Mouse (Mus musculus): ENCODE data around the gene Rexo2. TPM values are rescaled to one million over a fixed set of nuclear protein-coding genes. Genes with fewer than 3 reads are reported as not detected.

Rexo2 gene
- total and polyA plus RNA-seq, 3 experiments = 190 to 338 TPM; not detected in 1

GRCm38 (mm10) chr9:48450066-48450465 is 30.4 kb downstream of the Rexo2 start:
- Histone ChIP-seq H3K27ac (ENCODE audit: control insufficient read depth, low read depth, low read length) (no peak overlapping the region), H3K9me3 (replicated peaks; ENCODE audit: insufficient read depth, low read length) (no peaks in the 10 kb centered on the region), H3K27me3 (ENCODE audit: control insufficient read depth in 1 of 2, insufficient read depth in 2 of 2, low read length in 2 of 2) (no peaks in the 10 kb centered on the region), H3K79me2 (ENCODE audit: control insufficient read depth, insufficient read depth, low read length, poor library complexity) (no peaks in the 10 kb centered on the region), H3K9ac (ENCODE audit: control insufficient read depth, low read depth, low read length, poor library complexity, severe bottlenecking) (no peak overlapping the region), H3K4me1 (ENCODE audit: control insufficient read depth in 1 of 2, insufficient read depth in 2 of 2, low read length in 2 of 2) (no peaks in the 10 kb centered on the region), H3K36me3 (ENCODE audit: control insufficient read depth in 1 of 2, insufficient read depth in 2 of 2, low read length in 2 of 2) (no peaks in the 10 kb centered on the region), H3K4me3 (ENCODE audit: control insufficient read depth in 1 of 2, insufficient read depth in 1 of 2, low read depth in 2 of 2, low read length in 2 of 2) (no peak overlapping the region)
- no peak for DNase-seq (ENCODE audit: low read depth, low spot score)
- TF ChIP-seq ELF1 (IDR thresholded peaks at IDR 0.05; ENCODE audit: low read depth, low read length) (no peak), MXI1 (IDR thresholded peaks at IDR 0.05; ENCODE audit: low read depth, low read length) (no peak), RAD21 (IDR thresholded peaks at IDR 0.05; ENCODE audit: low read depth, low read length) (no peak), TCF12 (IDR thresholded peaks at IDR 0.05; ENCODE audit: low read depth, low read length) (no peak), MYC (IDR thresholded peaks at IDR 0.05; ENCODE audit: low read depth, low read length) (no peak), ZMIZ1 (IDR thresholded peaks at IDR 0.05; ENCODE audit: low read depth, low read length) (no peak)

DNA sequence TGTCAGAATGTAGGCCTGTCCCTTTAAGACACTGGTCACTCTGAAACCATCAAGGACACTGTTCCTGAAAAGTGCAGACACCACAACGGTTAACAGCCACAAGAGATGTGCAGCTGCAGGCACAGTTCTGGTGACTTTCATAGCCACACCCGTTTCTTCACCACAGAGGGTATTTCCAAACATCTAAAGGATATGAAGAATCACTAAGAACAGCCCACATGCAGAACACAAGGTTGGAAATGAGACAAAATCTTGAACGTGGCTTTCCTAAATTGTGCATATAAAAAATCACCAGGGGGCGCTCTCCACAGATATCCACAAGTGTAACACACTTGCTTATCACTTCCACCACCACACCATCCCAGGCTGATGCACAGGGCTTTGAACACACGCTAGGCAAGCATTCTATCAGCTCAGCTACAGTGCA is 32.6 kb downstream of the Rexo2 start:
- peak; percentile 75 for DNase-seq (ENCODE audit: low read depth, low spot score)
- H3K4me3 ChIP-seq (ENCODE audit: control insufficient read depth in 1 of 2, insufficient read depth in 1 of 2, low read depth in 2 of 2, low read length in 2 of 2) = no peak overlapping the region
- H3K9ac ChIP-seq (ENCODE audit: control insufficient read depth, low read depth, low read length, poor library complexity, severe bottlenecking) = no peak overlapping the region
- no peaks in the 10 kb centered on the region for H3K36me3 ChIP-seq (ENCODE audit: control insufficient read depth in 1 of 2, insufficient read depth in 2 of 2, low read length in 2 of 2)
- peaks cover 0 to 1% of the 10 kb centered on the region in 2 experiments; a peak in 1 of 4 replicates for H3K27me3 ChIP-seq (ENCODE audit: control insufficient read depth in 1 of 2, insufficient read depth in 2 of 2, low read length in 2 of 2)
- H3K27ac ChIP-seq (ENCODE audit: control insufficient read depth, low read depth, low read length) = no peak overlapping the region
- H3K9me3 ChIP-seq (replicated peaks; ENCODE audit: insufficient read depth, low read length) = no peaks in the 10 kb centered on the region
- no peaks in the 10 kb centered on the region for H3K4me1 ChIP-seq (ENCODE audit: control insufficient read depth in 1 of 2, insufficient read depth in 2 of 2, low read length in 2 of 2)
- H3K79me2 ChIP-seq (ENCODE audit: control insufficient read depth, insufficient read depth, low read length, poor library complexity) = no peaks in the 10 kb centered on the region
- peak; percentile 38; the same call in 1 of the 2 replicates for TF ChIP-seq GATA1 (IDR thresholded peaks at IDR 0.05; ENCODE audit: low read depth, low read length)
- TF ChIP-seq RAD21 (IDR thresholded peaks at IDR 0.05; ENCODE audit: low read depth, low read length) = peak; percentile 69
- no peak for TF ChIP-seq MAFK (IDR thresholded peaks at IDR 0.05; ENCODE audit: borderline replicate concordance, low read depth, low read length)
- TF ChIP-seq MAZ (IDR thresholded peaks at IDR 0.05; ENCODE audit: low read depth, low read length) = no peak
- TF ChIP-seq KAT2A (conservative IDR thresholded peaks at IDR 0.05; ENCODE audit: low read depth, low read length) = no peak
- no peak for TF ChIP-seq TCF12 (IDR thresholded peaks at IDR 0.05; ENCODE audit: low read depth, low read length)
- TF ChIP-seq UBTF (IDR thresholded peaks at IDR 0.05; ENCODE audit: borderline replicate concordance, insufficient read depth, low read depth, low read length) = no peak
- TF ChIP-seq JUND (IDR thresholded peaks at IDR 0.05; ENCODE audit: low read depth, low read length) = no peak
- TF ChIP-seq POLR2A (IDR thresholded peaks at IDR 0.05; ENCODE audit: control insufficient read depth in 1 of 2, insufficient read depth in 1 of 2, low read depth in 1 of 2, low read length in 2 of 2, poor library complexity in 1 of 2) = no peak
- TF ChIP-seq SMC3 (IDR thresholded peaks at IDR 0.05; ENCODE audit: low read depth, low read length) = peak; percentile 89
- TF ChIP-seq NRF1 (IDR thresholded peaks at IDR 0.05; ENCODE audit: insufficient read depth, low read depth, low read length, poor library complexity, severe bottlenecking) = no peak
- TF ChIP-seq POLR2AphosphoS5 (IDR thresholded peaks at IDR 0.05; ENCODE audit: borderline replicate concordance, low read depth, low read length) = no peak
- no peak for TF ChIP-seq GABPA (IDR thresholded peaks at IDR 0.05; ENCODE audit: low read depth, low read length)
- TF ChIP-seq MEF2A (IDR thresholded peaks at IDR 0.05; ENCODE audit: extremely low read depth, insufficient replicate concordance, low read depth, low read length, poor library complexity, severe bottlenecking) = no peak
- TF ChIP-seq ETS1 (IDR thresholded peaks at IDR 0.05; ENCODE audit: low read depth, low read length) = no peak
- peak; percentile 54 for TF ChIP-seq ZC3H11A (IDR thresholded peaks at IDR 0.05; ENCODE audit: low read depth, low read length)
- TF ChIP-seq TAL1 (IDR thresholded peaks at IDR 0.05; ENCODE audit: low read length) = no peak
- TF ChIP-seq MXI1 (IDR thresholded peaks at IDR 0.05; ENCODE audit: low read depth, low read length) = no peak
- no peak for TF ChIP-seq HCFC1 (IDR thresholded peaks at IDR 0.05; ENCODE audit: low read depth, low read length)
- TF ChIP-seq BHLHE40 (IDR thresholded peaks at IDR 0.05; ENCODE audit: borderline replicate concordance, low read depth, low read length) = no peak
- no peak for TF ChIP-seq POLR2AphosphoS2 (IDR thresholded peaks at IDR 0.05; ENCODE audit: low read length)
- no peak for TF ChIP-seq NELFE (IDR thresholded peaks at IDR 0.05; ENCODE audit: low read depth, low read length)
- TF ChIP-seq RCOR1 (IDR thresholded peaks at IDR 0.05; ENCODE audit: low read depth, low read length) = no peak
- TF ChIP-seq CHD2 (IDR thresholded peaks at IDR 0.05; ENCODE audit: low read length) = no peak
- no peak for TF ChIP-seq MAX (IDR thresholded peaks at IDR 0.05; ENCODE audit: low read length)
- no peak for TF ChIP-seq SIN3A (IDR thresholded peaks at IDR 0.05; ENCODE audit: low read length)
- TF ChIP-seq MYB (IDR thresholded peaks at IDR 0.05; ENCODE audit: low read depth, low read length) = no peak
- TF ChIP-seq CTCF (IDR thresholded peaks at IDR 0.05 in 2 of 3, conservative IDR thresholded peaks at IDR 0.05 in 1 of 3; ENCODE audit: control insufficient read depth in 1 of 3, insufficient read depth in 1 of 3, low read depth in 2 of 3, low read length in 3 of 3, poor library complexity in 1 of 3, severe bottlenecking in 1 of 3) = peak; percentile 37 to 80 (median 62)
- no peak for TF ChIP-seq USF2 (IDR thresholded peaks at IDR 0.05; ENCODE audit: borderline replicate concordance in 1 of 2, insufficient read depth in 1 of 2, low read depth in 1 of 2, low read length in 2 of 2)

Measured in MEL (cell line).